Mouse (Mus musculus) megakaryocyte progenitor cell, adult 5-6 weeks (primary cell): ENCODE results near the gene Smc1b. TPM values are rescaled to one million over a fixed set of nuclear protein-coding genes. Genes with fewer than 3 reads are reported as not detected.

Source experiments
- ATAC-seq: replicated peaks from 2 replicates; pipeline ENCODE4 v1.8.0; 2016; ENCODE audit warnings: mild to moderate bottlenecking, moderate TSS enrichment, inconsistent platforms; ENCODE audit not compliant: poor library complexity
- total RNA-seq, 2 experiments: library from RNA; stranded (forward) in 1 of 2; stranded (reverse) in 1 of 2; fragments of 157-497, 149-512 nt in 1 of 2; fragments of 200-1000 nt in 1 of 2; gene quantifications; 2 replicates each; pipeline versions ENCODE4 v1.2.3 to v1.2.4; 2015 to 2017

Gene Smc1b
- total RNA-seq (2015), result not detected in 2 replicates
- total RNA-seq (2017), result not detected in 2 replicates

- ATAC-seq, result 0 out of 2 replicates have a peak, but pooled peaks have one; percentile 26
Measured at GRCm38 (mm10) chr15:85131275-85132192, at the start of gene Smc1b, which contains the start of gene Ribc2. TSS of gene Smc1b (minus strand) at chr15:85131964. TSS of gene Ribc2 (plus strand) at chr15:85132078.

- no peak for ATAC-seq
Measured at GRCm38 (mm10) chr15:85180368-85180767, 48.6 kb upstream of the Smc1b start.

GRCm38 (mm10) chr15:85179528-85180180 is 47.9 kb upstream of the Smc1b start:
- no peak for ATAC-seq

- no peak for ATAC-seq
Measured at GRCm38 (mm10) chr15:85178172-85178571, 46.4 kb upstream of the Smc1b start.

- peak; percentile 60; the same call in 1 of the 2 replicates for ATAC-seq
Measured at GRCm38 (mm10) chr15:85177576-85177975, 45.8 kb upstream of the Smc1b start.

- no peak for ATAC-seq
Measured at GRCm38 (mm10) chr15:85174060-85174459, 42.3 kb upstream of the Smc1b start.

- no peak for ATAC-seq
Measured at GRCm38 (mm10) chr15:85173425-85173824, 41.7 kb upstream of the Smc1b start.

- ATAC-seq, result no peak
Measured at GRCm38 (mm10) chr15:85172054-85172453, 40.3 kb upstream of the Smc1b start.

- no peak for ATAC-seq
Measured at GRCm38 (mm10) chr15:85167086-85167679, 35.4 kb upstream of the Smc1b start.

- no peak for ATAC-seq
Measured at GRCm38 (mm10) chr15:85166433-85166933, 34.7 kb upstream of the Smc1b start.

GRCm38 (mm10) chr15:85162693-85163663 is 31.2 kb upstream of the Smc1b start:
- no peak for ATAC-seq

- no peak for ATAC-seq
Measured at GRCm38 (mm10) chr15:85161416-85161815, 29.7 kb upstream of the Smc1b start.

- no peak for ATAC-seq
Measured at GRCm38 (mm10) chr15:85156198-85156597, 24.4 kb upstream of the Smc1b start.

- no peak for ATAC-seq
Measured at GRCm38 (mm10) chr15:85154091-85154490, 22.3 kb upstream of the Smc1b start.

GRCm38 (mm10) chr15:85152577-85152976 is 20.8 kb upstream of the Smc1b start:
- ATAC-seq, result no peak

GRCm38 (mm10) chr15:85151433-85151918 is 19.7 kb upstream of the Smc1b start:
- peak; percentile 72 for ATAC-seq

- ATAC-seq, result no peak
Measured at GRCm38 (mm10) chr15:85144249-85144648, 12.5 kb upstream of the Smc1b start.

GRCm38 (mm10) chr15:85143747-85144146 is 12.0 kb upstream of the Smc1b start:
- no peak for ATAC-seq

GRCm38 (mm10) chr15:85143161-85143560 is 11.4 kb upstream of the Smc1b start:
- no peak for ATAC-seq

- no peak for ATAC-seq
Measured at GRCm38 (mm10) chr15:85142441-85142840, 10.7 kb upstream of the Smc1b start.
